Mouse (Mus musculus): ENCODE results near the gene Kcnb1. TPM values are rescaled to one million over a fixed set of nuclear protein-coding genes. Genes with fewer than 3 reads are reported as not detected.
"Not testable (repeated sequence)": the region's sequence is repeated elsewhere in the genome, so short reads cannot be mapped to it uniquely, and the experiment has no call there.

The Kcnb1 gene
- polyA plus RNA-seq, 1 experiment from 2014 or later = 1.6 TPM

GRCm38 (mm10) chr2:167212089-167212488 is 22.1 kb upstream of the Kcnb1 start:
- no peak overlapping the region for H3K4me2 ChIP-seq (replicated peaks; ENCODE audit: low read depth)
- H3K27me3 ChIP-seq (ENCODE audit: control insufficient read depth, insufficient read depth, low read length) = no peaks in the 10 kb centered on the region
- no peaks in the 10 kb centered on the region for H3K4me1 ChIP-seq (replicated peaks; ENCODE audit: control insufficient read depth, insufficient read depth)
- H3K4me3 ChIP-seq (ENCODE audit: low read depth, low read length) = no peak overlapping the region
- H3K9me3 ChIP-seq (ENCODE audit: control insufficient read depth, low read length) = no peaks in the 10 kb centered on the region
- DNase-seq (ENCODE audit: low spot score) = no peak
- no peak overlapping the region for H3K27ac ChIP-seq (replicated peaks)
- WGBS = 93% methylated on average over 3 of the region's 3 CpGs
- no peaks in the 10 kb centered on the region for H3K36me3 ChIP-seq (ENCODE audit: control insufficient read depth, insufficient read depth, low read length)
- TF ChIP-seq EP300 (optimal IDR thresholded peaks at IDR 0.05) (no peak), CTCF (IDR thresholded peaks at IDR 0.05; ENCODE audit: low read depth) (no peak)
- ATAC-seq (ENCODE audit: low FRiP score, low TSS enrichment) = no peak
- no peak overlapping the region for H3K9ac ChIP-seq (ENCODE audit: low read length)

DNA sequence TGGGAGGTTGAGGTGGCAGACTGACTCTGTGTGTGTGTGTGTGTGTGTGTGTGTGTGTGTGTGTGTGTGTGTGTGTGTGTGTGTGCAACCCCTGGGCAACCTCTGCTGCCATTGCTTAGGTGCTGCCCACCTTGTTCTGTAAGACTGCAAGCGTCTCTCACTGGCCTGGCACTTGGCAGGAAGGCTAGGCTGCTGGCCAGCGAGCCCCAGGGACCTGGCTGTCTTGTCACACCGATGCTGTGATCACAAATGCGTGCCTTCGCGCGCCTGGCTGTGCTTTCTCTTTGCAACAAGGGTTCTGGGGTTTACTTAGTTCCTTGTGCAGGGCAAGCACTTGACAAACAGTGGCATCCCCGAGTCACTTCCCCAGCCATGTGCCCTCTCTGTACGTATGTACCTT is 19.9 kb upstream of the Kcnb1 start:
- no peak overlapping the region for H3K4me3 ChIP-seq (ENCODE audit: low read depth, low read length)
- no peaks in the 10 kb centered on the region for H3K9me3 ChIP-seq (ENCODE audit: control insufficient read depth, low read length)
- H3K9ac ChIP-seq (ENCODE audit: low read length) = no peak overlapping the region
- no peak overlapping the region for H3K27ac ChIP-seq (replicated peaks)
- ATAC-seq (ENCODE audit: low FRiP score, low TSS enrichment) (no peak), DNase-seq (ENCODE audit: low spot score) (no peak)
- WGBS = 59% methylated on average over 9 of the region's 9 CpGs
- no peaks in the 10 kb centered on the region for H3K36me3 ChIP-seq (ENCODE audit: control insufficient read depth, insufficient read depth, low read length)
- H3K4me1 ChIP-seq (replicated peaks; ENCODE audit: control insufficient read depth, insufficient read depth) = no peaks in the 10 kb centered on the region
- no peak overlapping the region for H3K4me2 ChIP-seq (replicated peaks; ENCODE audit: low read depth)
- TF ChIP-seq EP300 (optimal IDR thresholded peaks at IDR 0.05) = no peak
- TF ChIP-seq CTCF (IDR thresholded peaks at IDR 0.05; ENCODE audit: low read depth) = no peak
- no peaks in the 10 kb centered on the region for H3K27me3 ChIP-seq (ENCODE audit: control insufficient read depth, insufficient read depth, low read length)

DNA sequence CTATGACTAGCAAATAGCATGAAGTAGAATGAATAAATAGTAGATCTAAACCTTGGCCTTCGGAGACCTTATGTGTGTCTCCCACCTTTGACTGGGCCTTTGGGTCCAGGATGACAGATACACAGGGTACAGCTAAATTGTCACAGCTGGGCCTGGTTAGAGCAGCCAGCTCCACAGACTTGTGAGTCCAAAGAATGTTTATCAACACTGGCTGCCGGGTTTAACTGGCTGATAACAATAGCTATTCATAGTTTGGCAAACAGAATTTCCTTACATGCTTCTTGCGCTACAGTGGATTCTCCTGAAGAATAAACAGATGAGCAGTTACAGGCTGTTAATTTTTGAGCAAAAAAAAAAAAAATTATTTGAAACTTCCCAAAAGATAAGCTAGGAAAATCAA is 19.0 kb upstream of the Kcnb1 start:
- Histone ChIP-seq H3K4me1 (replicated peaks; ENCODE audit: control insufficient read depth, insufficient read depth) (no peaks in the 10 kb centered on the region), H3K4me2 (replicated peaks; ENCODE audit: low read depth) (no peak overlapping the region), H3K9ac (ENCODE audit: low read length) (no peak overlapping the region), H3K4me3 (ENCODE audit: low read depth, low read length) (no peak overlapping the region), H3K9me3 (ENCODE audit: control insufficient read depth, low read length) (no peaks in the 10 kb centered on the region), H3K27me3 (ENCODE audit: control insufficient read depth, insufficient read depth, low read length) (no peaks in the 10 kb centered on the region), H3K27ac (replicated peaks) (no peak overlapping the region), H3K36me3 (ENCODE audit: control insufficient read depth, insufficient read depth, low read length) (no peaks in the 10 kb centered on the region)
- ATAC-seq (ENCODE audit: low FRiP score, low TSS enrichment) = no peak
- DNase-seq (ENCODE audit: low spot score) = no peak
- no peak for TF ChIP-seq CTCF (IDR thresholded peaks at IDR 0.05; ENCODE audit: low read depth)
- no peak for TF ChIP-seq EP300 (optimal IDR thresholded peaks at IDR 0.05)
- WGBS = 51% methylated on average over 3 of the region's 3 CpGs

DNA sequence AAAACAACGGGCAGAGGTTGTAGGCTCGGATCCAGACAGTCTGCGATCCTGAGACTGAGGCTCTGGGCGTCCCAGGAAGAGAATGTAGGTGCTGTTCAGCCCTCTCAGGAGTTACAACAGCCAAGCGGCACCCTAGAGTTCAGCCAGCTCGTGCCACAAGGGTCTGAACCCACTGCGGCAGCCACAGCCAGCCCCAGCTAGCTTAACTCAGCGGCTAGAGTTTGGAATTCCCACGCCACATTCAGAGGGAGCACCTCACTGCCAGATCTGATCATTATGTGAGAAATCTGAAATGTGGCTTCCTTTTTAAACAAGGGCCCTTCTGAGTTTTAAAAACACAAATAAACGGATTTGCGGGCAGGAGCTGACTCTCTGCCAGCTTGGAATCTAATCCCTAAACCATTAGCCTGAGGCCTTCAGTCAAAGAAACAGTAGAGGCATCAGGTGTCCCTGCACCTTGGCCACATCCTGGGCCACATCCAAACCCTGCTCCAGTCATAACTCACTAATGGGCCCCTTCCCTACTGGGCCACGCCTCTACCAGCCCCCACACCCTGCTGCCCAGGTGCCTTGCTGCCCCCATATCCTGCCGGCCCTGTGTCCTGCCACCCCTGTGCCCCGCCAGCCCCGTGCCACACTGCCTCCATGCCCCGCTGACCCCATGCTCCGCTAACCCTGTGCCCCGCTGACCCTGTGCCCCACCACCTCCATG is 16.1 kb upstream of the Kcnb1 start:
- no peak for DNase-seq (ENCODE audit: low spot score)
- no peak overlapping the region for H3K9ac ChIP-seq (ENCODE audit: low read length)

GRCm38 (mm10) chr2:167204686-167205085 is 14.7 kb upstream of the Kcnb1 start:
- not testable (repeated sequence) for H3K27ac ChIP-seq (replicated peaks); H3K9me3 ChIP-seq (ENCODE audit: control insufficient read depth, low read length); H3K36me3 ChIP-seq (ENCODE audit: control insufficient read depth, insufficient read depth, low read length); H3K4me3 ChIP-seq (ENCODE audit: low read depth, low read length); H3K9ac ChIP-seq (ENCODE audit: low read length); ATAC-seq (ENCODE audit: low FRiP score, low TSS enrichment); H3K4me2 ChIP-seq (replicated peaks; ENCODE audit: low read depth); H3K4me1 ChIP-seq (replicated peaks; ENCODE audit: control insufficient read depth, insufficient read depth); DNase-seq (ENCODE audit: low spot score); H3K27me3 ChIP-seq (ENCODE audit: control insufficient read depth, insufficient read depth, low read length)
- 74% methylated on average over 5 of the region's 5 CpGs for WGBS

More for the DNA sequence above, 16.1 kb upstream of the Kcnb1 start:
- H3K36me3 ChIP-seq (ENCODE audit: control insufficient read depth, insufficient read depth, low read length) = no peaks in the 10 kb centered on the region
- no peaks in the 10 kb centered on the region for H3K4me1 ChIP-seq (replicated peaks; ENCODE audit: control insufficient read depth, insufficient read depth)
- no peaks in the 10 kb centered on the region for H3K27me3 ChIP-seq (ENCODE audit: control insufficient read depth, insufficient read depth, low read length)
- H3K4me3 ChIP-seq (ENCODE audit: low read depth, low read length) = no peak overlapping the region
- no peak overlapping the region for H3K4me2 ChIP-seq (replicated peaks; ENCODE audit: low read depth)
- no peak overlapping the region for H3K27ac ChIP-seq (replicated peaks)
- WGBS = 85% methylated on average over 18 of the region's 18 CpGs
- no peak for ATAC-seq (ENCODE audit: low FRiP score, low TSS enrichment)
- no peaks in the 10 kb centered on the region for H3K9me3 ChIP-seq (ENCODE audit: control insufficient read depth, low read length)
- TF ChIP-seq EP300 (optimal IDR thresholded peaks at IDR 0.05) (no peak), CTCF (IDR thresholded peaks at IDR 0.05; ENCODE audit: low read depth) (no peak)

DNA sequence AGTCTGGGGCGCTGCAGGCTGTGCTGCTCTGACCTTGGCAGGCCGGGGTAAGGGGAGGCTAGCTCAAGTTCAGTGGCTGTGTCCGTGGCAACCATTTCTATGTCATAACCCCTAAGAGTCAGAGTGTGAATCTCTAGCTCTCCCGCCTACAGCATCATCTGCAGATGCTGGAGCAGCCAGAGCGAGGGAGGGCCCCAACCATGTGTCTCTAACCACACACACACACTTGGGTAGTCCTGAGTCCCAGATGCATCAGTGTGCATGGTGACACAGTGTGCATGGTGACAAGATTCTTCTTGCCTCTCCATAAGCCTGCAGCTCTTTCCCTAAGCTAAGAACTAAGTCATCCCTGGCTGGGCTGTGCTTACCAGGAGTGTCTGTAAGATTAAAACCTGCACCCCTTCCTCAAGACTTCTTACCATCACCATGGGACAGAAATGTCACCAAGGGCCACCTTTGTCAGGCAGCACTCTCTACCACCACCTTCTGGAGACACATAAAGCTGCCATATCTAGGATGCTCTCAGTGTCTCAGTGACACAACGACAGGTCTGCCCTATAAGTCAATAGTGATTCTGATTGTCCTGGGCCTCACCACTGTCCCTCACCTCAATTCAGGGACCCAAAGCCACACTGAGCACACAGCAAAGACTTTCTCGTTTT is 13.7 kb upstream of the Kcnb1 start:
- Histone ChIP-seq H3K36me3 (ENCODE audit: control insufficient read depth, insufficient read depth, low read length) (no peaks in the 10 kb centered on the region), H3K4me1 (replicated peaks; ENCODE audit: control insufficient read depth, insufficient read depth) (no peaks in the 10 kb centered on the region)

More for the DNA sequence above, 13.7 kb upstream of the Kcnb1 start:
- ATAC-seq (ENCODE audit: low FRiP score, low TSS enrichment) (no peak), DNase-seq (ENCODE audit: low spot score) (no peak)
- no peak overlapping the region for H3K4me2 ChIP-seq (replicated peaks; ENCODE audit: low read depth)
- no peaks in the 10 kb centered on the region for H3K27me3 ChIP-seq (ENCODE audit: control insufficient read depth, insufficient read depth, low read length)
- H3K9me3 ChIP-seq (ENCODE audit: control insufficient read depth, low read length) = no peaks in the 10 kb centered on the region
- no peak overlapping the region for H3K4me3 ChIP-seq (ENCODE audit: low read depth, low read length)
- TF ChIP-seq EP300 (optimal IDR thresholded peaks at IDR 0.05) = no peak
- peak; percentile 67 for TF ChIP-seq CTCF (IDR thresholded peaks at IDR 0.05; ENCODE audit: low read depth)
- H3K9ac ChIP-seq (ENCODE audit: low read length) = no peak overlapping the region
- 74% methylated on average over 7 of the region's 7 CpGs for WGBS
- no peak overlapping the region for H3K27ac ChIP-seq (replicated peaks)

All from stomach, postnatal 0 days (tissue).